Mouse (Mus musculus) liver, embryonic 11.5 days (tissue): ENCODE data around the gene Cd47. TPM values are rescaled to one million over a fixed set of nuclear protein-coding genes. Genes with fewer than 3 reads are reported as not detected.

Source experiments
- ATAC-seq: fragments of 200-750 bp; cut with Nextera tagmentation; replicated peaks from 2 replicates; pipeline ENCODE4 v1.8.0; 2017; ENCODE audit warnings: moderate number of reproducible peaks, mild to moderate bottlenecking, moderate TSS enrichment, moderate library complexity; ENCODE audit not compliant: low FRiP score
- DNase-seq: peaks from one replicate; pipeline ENCODE4 v3.0.0-alpha.2; 2017; ENCODE audit warnings: low spot score
- H3K27ac ChIP-seq: fragments of 300-500 bp; sonication (generic); 2 replicates; pipeline ENCODE4 v1.5.1; 2014; ENCODE audit warnings: mild to moderate bottlenecking, low read depth, low read length, control low read depth
- H3K27me3 ChIP-seq: fragments of 300-500 bp; sonication (generic); replicated peaks from 2 replicates; pipeline ENCODE4 v1.6.1; 2014; ENCODE audit warnings: low read length, mixed read lengths; ENCODE audit not compliant: control insufficient read depth, insufficient read depth
- H3K36me3 ChIP-seq: fragments of 300-500 bp; sonication (generic); 2 replicates; pipeline ENCODE4 v1.6.1; 2014; ENCODE audit warnings: mild to moderate bottlenecking, low read length, moderate library complexity, mixed read lengths; ENCODE audit not compliant: control insufficient read depth, insufficient read depth
- H3K4me1 ChIP-seq: fragments of 300-500 bp; sonication (generic); replicated peaks from 2 replicates; pipeline ENCODE4 v1.6.1; 2014; ENCODE audit warnings: low read length, mixed read lengths; ENCODE audit not compliant: control insufficient read depth, insufficient read depth
- H3K4me2 ChIP-seq: fragments of 300-500 bp; sonication (generic); 2 replicates; pipeline ENCODE4 v1.6.1; 2014; ENCODE audit warnings: mild to moderate bottlenecking, control low read depth, moderate library complexity
- H3K4me3 ChIP-seq: fragments of 300-500 bp; sonication (generic); 2 replicates; pipeline ENCODE4 v1.5.1; 2014; ENCODE audit warnings: low read depth, low read length, control low read depth
- H3K9ac ChIP-seq: fragments of 300-500 bp; sonication (generic); 2 replicates; pipeline ENCODE4 v1.6.1; 2014; ENCODE audit warnings: low read depth, low read length, control low read depth
- H3K9me3 ChIP-seq: fragments of 300-500 bp; sonication (generic); 2 replicates; pipeline ENCODE4 v1.6.1; 2016; ENCODE audit warnings: low read length, inconsistent platforms, mixed read lengths; ENCODE audit not compliant: control insufficient read depth
- WGBS: fragments of 180-500 bp; shearing (Covaris S2); extraction: QIAGEN DNeasy Blood & Tissue Kit; methylation state at CpG from one replicate; pipeline ENCODE4 v1.1.7; 2014; 5-methylcytosine and 5-hydroxymethylcytosine counted together
- polyA plus RNA-seq: library from polyadenylated mRNA; unstranded; fragments of >200 nt; fragmentation: Nextera tagmentation; extraction: Ambion mirVana; gene quantifications from 2 replicates; pipeline ENCODE4 v1.2.1, GENCODE M21; 2014

Cd47 gene
- polyA plus RNA-seq, 1 experiment from 2014 or later: 261 TPM

DNA sequence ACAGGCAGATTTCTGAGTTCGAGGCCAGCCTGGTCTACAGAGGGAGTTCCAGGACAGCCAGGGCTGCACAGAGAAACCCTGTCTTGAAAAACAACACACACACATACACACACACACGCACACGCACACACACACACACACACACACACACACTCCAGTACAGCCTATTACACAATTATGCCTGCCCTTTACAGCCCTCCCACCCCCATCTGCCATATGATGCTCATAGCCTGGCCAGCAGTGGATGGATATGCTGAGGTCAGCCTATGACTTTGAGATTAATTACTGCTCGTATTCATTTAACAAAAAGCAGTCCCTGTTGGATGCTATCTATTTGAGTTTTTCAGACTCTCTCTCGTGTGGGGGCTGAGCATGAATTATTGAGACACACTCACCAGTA, 144.8 kb downstream of the Cd47 start:
- H3K4me2 ChIP-seq: no peak overlapping the region
- WGBS: 74% methylated on average over 5 of the region's 5 CpGs
- no peak overlapping the region for H3K27ac ChIP-seq

DNA sequence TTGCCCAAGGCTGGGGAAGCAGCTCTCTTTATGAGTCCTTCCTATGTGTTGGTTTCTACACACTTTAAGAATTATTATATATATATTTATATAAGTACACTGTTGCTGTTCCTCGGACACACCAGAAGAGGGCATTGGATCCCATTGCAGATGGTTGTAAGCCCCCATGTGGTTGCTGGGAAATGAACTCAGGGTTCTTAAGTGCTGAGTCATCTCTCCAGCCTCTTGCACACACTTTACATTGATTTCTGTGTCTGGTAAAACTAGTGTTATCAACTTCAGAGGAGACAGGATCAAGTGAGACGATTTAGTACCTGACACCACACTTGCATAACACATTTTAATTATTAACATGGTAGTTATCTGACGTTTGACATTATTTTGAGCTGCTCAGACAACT, 146.7 kb downstream of the Cd47 start:
- Histone ChIP-seq H3K9ac (no peak overlapping the region), H3K4me1 (no peaks in the 10 kb centered on the region), H3K27me3 (no peaks in the 10 kb centered on the region), H3K4me3 (no peak overlapping the region), H3K4me2 (no peak overlapping the region), H3K27ac (no peak overlapping the region), H3K9me3 (no peaks in the 10 kb centered on the region), H3K36me3 (no peaks in the 10 kb centered on the region)
- DNase-seq (no peak), ATAC-seq (no peak)
- 65% methylated on average over 3 of the region's 3 CpGs for WGBS

More for the DNA sequence above, 144.8 kb downstream of the Cd47 start:
- H3K4me1 ChIP-seq: no peaks in the 10 kb centered on the region
- no peaks in the 10 kb centered on the region for H3K27me3 ChIP-seq
- no peaks in the 10 kb centered on the region for H3K36me3 ChIP-seq
- no peaks in the 10 kb centered on the region for H3K9me3 ChIP-seq
- ATAC-seq: no peak
- no peak overlapping the region for H3K4me3 ChIP-seq
- no peak overlapping the region for H3K9ac ChIP-seq
- no peak for DNase-seq

DNA sequence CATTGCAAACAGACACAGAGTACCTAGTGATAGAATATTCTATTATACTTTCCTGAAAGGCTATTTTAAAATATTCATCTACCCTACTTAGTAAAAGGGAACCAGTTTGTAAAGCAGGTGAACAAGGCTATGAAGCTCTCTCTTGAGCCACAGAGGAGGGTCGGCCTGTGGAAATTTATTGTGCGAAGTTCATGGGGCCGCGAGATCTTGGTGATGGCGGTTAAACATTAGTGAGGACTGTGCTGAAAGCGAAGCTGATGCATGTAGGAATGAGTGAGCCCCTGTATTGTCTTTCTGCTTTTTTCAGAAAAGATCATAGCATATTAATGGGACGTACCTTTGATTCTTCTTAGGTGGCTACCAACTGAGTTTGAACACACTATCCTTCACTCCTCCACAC, 147.3 kb downstream of the Cd47 start:
- H3K36me3 ChIP-seq: no peaks in the 10 kb centered on the region
- no peaks in the 10 kb centered on the region for H3K9me3 ChIP-seq
- DNase-seq: no peak
- H3K4me3 ChIP-seq: no peak overlapping the region
- H3K4me1 ChIP-seq: no peaks in the 10 kb centered on the region
- no peak for ATAC-seq
- no peaks in the 10 kb centered on the region for H3K27me3 ChIP-seq
- no peak overlapping the region for H3K9ac ChIP-seq
- H3K27ac ChIP-seq: no peak overlapping the region
- WGBS: 87% methylated on average over 7 of the region's 7 CpGs
- no peak overlapping the region for H3K4me2 ChIP-seq

DNA sequence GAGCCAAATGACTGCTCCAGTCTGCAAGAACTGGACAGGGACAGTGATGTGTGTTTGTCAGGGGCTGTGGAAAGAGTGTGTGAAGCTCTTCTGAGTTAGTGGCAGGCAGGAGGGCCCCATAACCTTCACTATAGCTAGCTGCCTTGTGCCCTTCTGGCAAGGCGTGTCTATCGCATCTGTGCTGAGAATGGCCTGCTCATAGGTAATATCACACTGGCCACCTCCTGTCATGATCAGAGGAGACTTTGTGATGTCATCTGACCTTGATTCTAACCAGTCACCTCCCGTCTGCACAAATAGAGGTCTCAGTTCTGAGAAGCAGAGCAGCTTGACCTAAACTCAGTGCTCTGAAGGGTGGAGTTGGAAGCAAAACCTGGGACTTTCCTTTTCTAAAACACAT, 148.0 kb downstream of the Cd47 start:
- ATAC-seq (no peak), DNase-seq (no peak)
- Histone ChIP-seq H3K9me3 (no peaks in the 10 kb centered on the region), H3K36me3 (no peaks in the 10 kb centered on the region), H3K27me3 (no peaks in the 10 kb centered on the region), H3K9ac (no peak overlapping the region), H3K4me1 (no peaks in the 10 kb centered on the region), H3K4me3 (no peak overlapping the region), H3K4me2 (no peak overlapping the region), H3K27ac (no peak overlapping the region)
- whole genome bisulfite sequencing: 75% methylated on average over 3 of the region's 3 CpGs

DNA sequence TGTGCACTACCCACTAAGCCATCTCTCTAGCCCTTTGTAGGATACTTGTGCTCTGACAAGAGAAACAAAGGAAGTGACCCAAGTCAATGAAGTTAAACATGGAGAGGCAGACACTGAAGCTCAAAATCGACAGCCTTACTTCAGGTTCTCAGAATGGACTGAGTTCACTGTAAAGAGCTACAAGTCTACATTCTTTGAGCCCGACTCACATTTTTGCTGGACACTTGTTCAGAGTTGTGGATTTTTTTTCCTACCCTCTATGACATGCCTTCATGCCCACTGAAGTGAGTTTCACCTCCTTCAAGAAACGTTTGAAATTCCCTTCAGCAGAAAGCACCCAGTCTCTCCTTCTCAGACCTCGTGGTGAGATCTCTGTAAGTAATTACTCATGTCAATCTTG, 148.9 kb downstream of the Cd47 start:
- ATAC-seq (no peak), DNase-seq (no peak)
- Histone ChIP-seq H3K9ac (no peak overlapping the region), H3K27ac (no peak overlapping the region), H3K4me3 (no peak overlapping the region), H3K4me1 (no peaks in the 10 kb centered on the region), H3K4me2 (no peak overlapping the region), H3K27me3 (no peaks in the 10 kb centered on the region), H3K9me3 (no peaks in the 10 kb centered on the region), H3K36me3 (no peaks in the 10 kb centered on the region)
- 66% methylated on average over 4 of the region's 4 CpGs for WGBS

DNA sequence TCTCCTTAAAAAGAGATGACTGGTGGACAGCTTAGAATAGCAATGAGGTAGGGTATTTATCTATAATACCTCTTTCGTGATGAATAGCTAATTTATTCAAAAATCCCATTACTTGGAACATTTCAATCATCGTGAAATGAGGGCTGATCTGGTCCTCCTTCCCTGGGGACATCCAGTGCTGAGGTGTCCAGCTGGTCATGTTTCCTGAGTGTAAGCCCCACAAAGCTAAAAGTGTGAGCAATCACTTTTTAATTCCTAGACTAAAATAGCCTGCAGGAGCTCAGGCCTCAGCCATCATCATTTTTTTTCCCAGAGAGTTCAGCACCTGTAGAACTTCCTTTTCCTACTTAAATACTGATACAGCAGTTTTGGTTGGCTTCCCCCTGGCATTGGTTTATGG, 150.0 kb downstream of the Cd47 start:
- 78% methylated on average over 2 of the region's 2 CpGs for WGBS
- no peaks in the 10 kb centered on the region for H3K4me1 ChIP-seq
- H3K27me3 ChIP-seq: no peaks in the 10 kb centered on the region
- no peak overlapping the region for H3K27ac ChIP-seq
- no peak overlapping the region for H3K4me3 ChIP-seq
- H3K9ac ChIP-seq: no peak overlapping the region
- H3K36me3 ChIP-seq: no peaks in the 10 kb centered on the region
- ATAC-seq (no peak), DNase-seq (no peak)
- H3K9me3 ChIP-seq: no peaks in the 10 kb centered on the region
- H3K4me2 ChIP-seq: no peak overlapping the region

DNA sequence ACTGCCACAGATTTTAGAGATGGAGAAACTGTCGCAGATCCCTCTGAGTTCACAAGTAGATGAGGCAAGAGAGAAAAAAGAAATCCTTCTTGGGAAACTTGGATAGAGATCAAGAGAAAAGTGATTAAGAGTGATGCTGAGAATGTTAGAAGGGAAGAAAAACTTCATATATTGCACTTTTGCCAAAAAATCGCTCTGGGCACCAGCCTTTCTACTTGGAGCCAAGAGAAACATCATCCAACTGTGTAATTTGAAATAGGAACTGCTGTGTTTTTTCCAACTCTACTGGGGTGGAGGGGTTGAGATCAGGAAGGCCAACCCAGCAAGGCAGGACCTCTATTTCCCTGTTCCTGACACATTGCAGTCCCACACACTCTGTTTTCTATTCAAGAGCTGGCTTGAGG, 151.0 kb downstream of the Cd47 start:
- WGBS: 87% methylated on average over 2 of the region's 2 CpGs
- H3K27ac ChIP-seq: no peak overlapping the region
- ATAC-seq (no peak), DNase-seq (no peak)
- no peaks in the 10 kb centered on the region for H3K9me3 ChIP-seq
- H3K27me3 ChIP-seq: no peaks in the 10 kb centered on the region
- no peaks in the 10 kb centered on the region for H3K36me3 ChIP-seq
- no peak overlapping the region for H3K4me3 ChIP-seq
- no peaks in the 10 kb centered on the region for H3K4me1 ChIP-seq
- H3K4me2 ChIP-seq: no peak overlapping the region
- no peak overlapping the region for H3K9ac ChIP-seq

DNA sequence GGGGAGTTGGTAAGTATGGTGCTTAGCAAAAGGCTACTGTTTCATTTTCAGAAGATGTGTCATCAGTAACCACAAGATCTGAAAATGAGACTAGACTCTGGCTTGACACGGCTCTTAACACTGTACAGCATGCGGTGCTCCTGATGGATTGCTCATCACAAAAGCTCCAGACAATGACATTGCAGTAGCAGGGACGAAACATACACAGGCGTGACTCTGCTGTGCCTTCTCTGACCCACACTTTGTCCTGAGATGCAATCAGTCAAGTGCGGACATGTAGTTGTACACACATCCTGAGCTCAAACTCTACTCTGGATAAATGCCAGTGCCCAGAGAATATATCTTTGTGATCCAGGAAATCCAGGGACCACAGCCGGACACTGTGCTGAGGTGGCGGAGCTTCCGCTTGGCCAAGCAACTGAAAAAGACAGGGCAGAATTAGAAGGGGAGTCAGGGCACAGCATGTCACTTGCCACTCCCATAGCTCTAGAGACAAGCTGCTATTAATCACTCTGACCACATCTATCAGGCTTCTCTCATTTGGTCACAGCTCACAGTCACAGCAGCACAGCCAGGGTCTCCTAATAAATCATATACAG, 151.7 kb downstream of the Cd47 start:
- Histone ChIP-seq H3K4me2 (no peak overlapping the region), H3K4me1 (no peaks in the 10 kb centered on the region), H3K36me3 (no peaks in the 10 kb centered on the region), H3K9me3 (no peaks in the 10 kb centered on the region), H3K27ac (no peak overlapping the region), H3K9ac (no peak overlapping the region), H3K27me3 (no peaks in the 10 kb centered on the region), H3K4me3 (no peak overlapping the region)
- DNase-seq (no peak), ATAC-seq (peak; percentile 41)
- 69% methylated on average over 8 of the region's 8 CpGs for WGBS

DNA sequence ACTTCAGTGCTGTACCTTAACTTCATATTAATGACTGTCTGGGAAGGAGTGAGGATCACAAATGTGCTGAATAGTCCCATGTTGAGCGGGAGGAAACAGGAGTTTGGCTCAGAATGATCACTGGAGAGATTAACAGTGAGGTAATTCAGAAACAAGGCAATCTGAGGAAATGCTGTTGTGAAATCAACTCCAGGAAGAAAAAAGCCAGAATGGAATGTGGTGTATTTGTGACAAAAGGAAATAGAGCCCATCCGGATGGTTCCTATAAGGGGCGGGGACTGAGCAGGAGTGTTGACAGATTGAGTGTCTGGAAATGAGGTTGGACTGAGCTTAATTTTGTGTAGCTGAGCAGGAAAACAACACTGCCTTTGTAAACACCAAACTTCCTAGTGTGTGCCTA, 153.5 kb downstream of the Cd47 start:
- Histone ChIP-seq H3K9me3 (no peaks in the 10 kb centered on the region), H3K9ac (no peak overlapping the region), H3K27me3 (no peaks in the 10 kb centered on the region), H3K27ac (no peak overlapping the region), H3K4me3 (no peak overlapping the region), H3K4me1 (no peaks in the 10 kb centered on the region), H3K36me3 (no peaks in the 10 kb centered on the region), H3K4me2 (no peak overlapping the region)
- ATAC-seq (no peak), DNase-seq (no peak)
- WGBS: 47% methylated on average over 3 of the region's 3 CpGs
